9 mouse cellular contexts compared by ENCODE assay signal in genomic region chr13:23740910-23741309, GRCm38 (mm10). TPM values are rescaled to one million over a fixed set of nuclear protein-coding genes. Genes with fewer than 3 reads are reported as not detected.
DNase-seq lines count a peak whose midpoint lies in the region; ATAC-seq and TF ChIP-seq lines count a peak whose summit lies in the region.
"Had no signal": no experiment of that assay in that cellular context is flagged by ENCODE, and none has a peak within 500 bp of the region (broad histone marks: within the 10 kb centered on the region; RNA-seq: fewer than 3 reads in every experiment).

No protein-coding gene starts in this region.

- H3K36me3 ChIP-seq in heart, embryonic 13.5 days = no peaks in the 10 kb centered on the region
- no peaks in the 10 kb centered on the region for H3K36me3 ChIP-seq in ES-E14 (ENCODE audit: control insufficient read depth, insufficient read depth, low read length, poor library complexity, severe bottlenecking)
- no peaks in the 10 kb centered on the region for H3K36me3 ChIP-seq in heart, postnatal 0 days (replicated peaks; ENCODE audit: control insufficient read depth, insufficient read depth, low read length)
- H3K36me3 ChIP-seq in liver, embryonic 15.5 days (replicated peaks) = no peaks in the 10 kb centered on the region

- H3K27ac ChIP-seq in heart, embryonic 13.5 days (replicated peaks) = peak overlapping the region; percentile 100; the same call in 1 of the 2 replicates
- H3K27ac ChIP-seq in ES-E14 (ENCODE audit: insufficient read depth, low read depth, low read length, poor library complexity, severe bottlenecking) = peak overlapping the region; percentile 100; the same call in 1 of the 2 replicates
- H3K27ac ChIP-seq in heart, postnatal 0 days (ENCODE audit: low read depth) = peak overlapping the region; percentile 97; the same call in 1 of the 2 replicates
- H3K27ac ChIP-seq in liver, embryonic 15.5 days (replicated peaks) = peak overlapping the region; percentile 100

- WGBS in heart, embryonic 13.5 days = 52% methylated on average over 5 of the region's 5 CpGs
- 67% methylated on average over 5 of the region's 5 CpGs for WGBS in heart, postnatal 0 days
- 25% methylated on average over 5 of the region's 5 CpGs for WGBS in liver, embryonic 15.5 days (ENCODE audit: insufficient replicate concordance)

- TF ChIP-seq EP300 in heart, postnatal 0 days (IDR thresholded peaks at IDR 0.05; ENCODE audit: low read depth) = no peak

- no peak for TF ChIP-seq CTCF in heart, postnatal 0 days (IDR thresholded peaks at IDR 0.05; ENCODE audit: low read depth)

- no peaks in the 10 kb centered on the region for H3K9me3 ChIP-seq in heart, embryonic 13.5 days
- no peaks in the 10 kb centered on the region for H3K9me3 ChIP-seq in ES-E14 (ENCODE audit: control insufficient read depth, insufficient read depth, low read depth, low read length)
- H3K9me3 ChIP-seq in heart, postnatal 0 days (replicated peaks; ENCODE audit: control insufficient read depth, low read length) = no peaks in the 10 kb centered on the region
- no peaks in the 10 kb centered on the region for H3K9me3 ChIP-seq in liver, embryonic 15.5 days (replicated peaks)

- in situ Hi-C loops in ES-E14 (cut with MboI; ENCODE audit: low sequenced_read_pairs in 2 of 2, unreplicated experiment in 2 of 2) = loop anchor here in 1 of 2 experiments (5.0 to 10.0 kb wide), 3 partner anchors 49 to 1706 kb away; partner anchors contain the start of genes Hist1h1d, Hist1h2ah, Hist1h2bk and Hist1h4f

- DNase-seq in heart, adult 18-20 months = no peak
- no peak for DNase-seq in ES-E14 (ENCODE audit: low read depth, low spot score)
- DNase-seq in heart, postnatal 0 days (ENCODE audit: low spot score) = no peak
- no peak for DNase-seq in frontal cortex, postnatal 36 days (ENCODE audit: low spot score in 2 of 2)
- no peak for DNase-seq in left cerebral cortex, adult 18-20 months (ENCODE audit: low spot score in 2 of 2)
- DNase-seq in adrenal gland, postnatal 4 days (ENCODE audit: low spot score in 2 of 2) = no peak
- DNase-seq: lung, adult 18-20 months had no signal

- peak overlapping the region; percentile 98; the same call in 1 of the 2 replicates for H3K9ac ChIP-seq in heart, embryonic 13.5 days
- H3K9ac ChIP-seq in ES-E14 (ENCODE audit: insufficient read depth, low read depth, low read length, poor library complexity, severe bottlenecking) = no peak overlapping the region; the same call in 1 of the 2 replicates
- no peak overlapping the region for H3K9ac ChIP-seq in heart, postnatal 0 days (replicated peaks; ENCODE audit: low read depth, low read length)
- H3K9ac ChIP-seq in liver, embryonic 15.5 days = peak overlapping the region; percentile 87

- peak overlapping the region; percentile 74; the same call in 1 of the 2 replicates for H3K4me3 ChIP-seq in heart, embryonic 13.5 days
- H3K4me3 ChIP-seq in ES-E14 (ENCODE audit: insufficient read depth in 1 of 2, low read depth in 1 of 2, low read length in 2 of 2, poor library complexity in 1 of 2, severe bottlenecking in 1 of 2) = peak overlapping the region; percentile 53 to 56
- peak overlapping the region; percentile 72; the same call in 1 of the 2 replicates for H3K4me3 ChIP-seq in heart, postnatal 0 days (ENCODE audit: low read depth, low read length)
- H3K4me3 ChIP-seq in liver, embryonic 15.5 days (replicated peaks) = peak overlapping the region; percentile 60

- H3K4me2 ChIP-seq in heart, embryonic 13.5 days = peak overlapping the region; percentile 98
- peak overlapping the region; percentile 97 for H3K4me2 ChIP-seq in heart, postnatal 0 days (ENCODE audit: low read depth, low read length)
- H3K4me2 ChIP-seq in liver, embryonic 15.5 days = peak overlapping the region; percentile 81

- H3K4me1 ChIP-seq in heart, embryonic 13.5 days = peaks cover 35% of the 10 kb centered on the region
- peaks cover 0 to 3% of the 10 kb centered on the region in 2 experiments; a peak in 3 of 4 replicates for H3K4me1 ChIP-seq in ES-E14 (ENCODE audit: control insufficient read depth in 2 of 2, insufficient read depth in 2 of 2, low read length in 2 of 2, poor library complexity in 1 of 2)
- peaks cover 12% of the 10 kb centered on the region for H3K4me1 ChIP-seq in heart, postnatal 0 days (ENCODE audit: control insufficient read depth, insufficient read depth)
- peaks cover 39% of the 10 kb centered on the region for H3K4me1 ChIP-seq in liver, embryonic 15.5 days (replicated peaks)

- no peak for ATAC-seq in heart, embryonic 13.5 days (ENCODE audit: extremely low read depth, insufficient number of reproducible peaks, low FRiP score, low TSS enrichment)
- no peak for ATAC-seq in heart, postnatal 0 days (ENCODE audit: insufficient read depth, low read depth)
- ATAC-seq in liver, embryonic 15.5 days (ENCODE audit: insufficient read depth) = no peak

- H3K27me3 ChIP-seq in heart, embryonic 13.5 days (replicated peaks) = no peaks in the 10 kb centered on the region
- no peaks in the 10 kb centered on the region for H3K27me3 ChIP-seq in heart, postnatal 0 days (ENCODE audit: control insufficient read depth, insufficient read depth, low read length)
- H3K27me3 ChIP-seq in liver, embryonic 15.5 days = no peaks in the 10 kb centered on the region

TF ChIP-seq in ES-E14, 5 proteins besides CTCF, POLR2A, EP300 and RAD21:
- no peak for TF ChIP-seq MAFK (IDR thresholded peaks at IDR 0.05; ENCODE audit: insufficient read depth, low read depth, low read length)
- no peak for TF ChIP-seq HCFC1 (IDR thresholded peaks at IDR 0.05; ENCODE audit: borderline replicate concordance, insufficient read depth, low read length)
- TF ChIP-seq ZNF384 (IDR thresholded peaks at IDR 0.05; ENCODE audit: low read depth, low read length) = no peak
- no peak for TF ChIP-seq ZC3H11A (IDR thresholded peaks at IDR 0.05; ENCODE audit: borderline replicate concordance, low read depth, low read length)
- TF ChIP-seq CHD2 (IDR thresholded peaks at IDR 0.05; ENCODE audit: low read depth, low read length) = no peak

RNA-seq across cellular contexts. Expression of gene Hist1h1c, which starts 2.3 kb away (rescaled TPM):
- polyA plus RNA-seq in heart, embryonic 13.5 days (2015; fragmentation: Nextera tagmentation; extraction: Ambion mirVana) = 31.2 and 33.8 TPM in 2 replicates
- 100 to 1,000 TPM; 162 to 175 TPM for total RNA-seq in heart, adult 18-20 months (2021)
- 379 and 496 TPM in 2 replicates for total RNA-seq in ES-E14 (2012; rRNA removed)
- total RNA-seq in heart, postnatal 0 days (2014; rRNA removed; ENCODE audit: low replicate concordance) = 770 and 1,043 TPM in 2 replicates
- polyA plus RNA-seq in heart, postnatal 0 days (2015; fragmentation: Nextera tagmentation; extraction: Ambion mirVana) = 73.4 and 101 TPM in 2 replicates
- 81.0 and 85.5 TPM in 2 replicates for polyA plus RNA-seq in liver, embryonic 15.5 days (2015; fragmentation: Nextera tagmentation; extraction: Ambion mirVana)
- total RNA-seq in left cerebral cortex, adult 18-20 months (2021) = 10 to 100 TPM; 55.8 to 61.1 TPM
- total RNA-seq in adrenal gland, postnatal 4 days (2021) = 100 to 1,000 TPM; 583 to 655 TPM

RNA-seq across cellular contexts. Expression of gene Hist1h3c, which starts 4.5 kb away (rescaled TPM):
- polyA plus RNA-seq in heart, embryonic 13.5 days (2015; fragmentation: Nextera tagmentation; extraction: Ambion mirVana) = 2.7 and 3.8 TPM in 2 replicates
- total RNA-seq in heart, adult 18-20 months (2021) = 1 to 10 TPM; 2.5 to 3.4 TPM
- total RNA-seq in ES-E14 (2012; rRNA removed) = 970 and 1,161 TPM in 2 replicates
- total RNA-seq in heart, postnatal 0 days (2014; rRNA removed; ENCODE audit: low replicate concordance) = 1,907 and 3,007 TPM in 2 replicates
- 1.2 and 1.3 TPM in 2 replicates for polyA plus RNA-seq in heart, postnatal 0 days (2015; fragmentation: Nextera tagmentation; extraction: Ambion mirVana)
- 6.4 and 7.3 TPM in 2 replicates for polyA plus RNA-seq in liver, embryonic 15.5 days (2015; fragmentation: Nextera tagmentation; extraction: Ambion mirVana)
- total RNA-seq in left cerebral cortex, adult 18-20 months (2021) = not detected
- 100 to 1,000 TPM; 224 to 252 TPM for total RNA-seq in adrenal gland, postnatal 4 days (2021)

RNA-seq across cellular contexts. Expression of gene Hist1h2bb, which starts 5.6 kb away (rescaled TPM):
- polyA plus RNA-seq in heart, embryonic 13.5 days (2015; fragmentation: Nextera tagmentation; extraction: Ambion mirVana) = 1.6 and 2.2 TPM in 2 replicates
- total RNA-seq in heart, adult 18-20 months (2021) = 1 to 10 TPM; 7.4 to 8.1 TPM
- 1,224 and 1,736 TPM in 2 replicates for total RNA-seq in ES-E14 (2012; rRNA removed)
- total RNA-seq in heart, postnatal 0 days (2014; rRNA removed; ENCODE audit: low replicate concordance) = 1,542 and 1,547 TPM in 2 replicates
- polyA plus RNA-seq in heart, postnatal 0 days (2015; fragmentation: Nextera tagmentation; extraction: Ambion mirVana) = 0.59 and 0.78 TPM in 2 replicates
- polyA plus RNA-seq in liver, embryonic 15.5 days (2015; fragmentation: Nextera tagmentation; extraction: Ambion mirVana) = 5.6 and 5.7 TPM in 2 replicates
- 10 to 100 TPM; 17.8 to 19.6 TPM for total RNA-seq in left cerebral cortex, adult 18-20 months (2021)
- 100 to 1,000 TPM; 268 to 325 TPM for total RNA-seq in adrenal gland, postnatal 4 days (2021)

RNA-seq across cellular contexts. Expression of gene Hist1h2ab, which starts 10.0 kb away (rescaled TPM):
- 20.1 and 20.3 TPM in 2 replicates for polyA plus RNA-seq in heart, embryonic 13.5 days (2015; fragmentation: Nextera tagmentation; extraction: Ambion mirVana)
- total RNA-seq in heart, adult 18-20 months (2021) = 1 to 10 TPM; 5.8 to 6.8 TPM
- 2,399 and 2,956 TPM in 2 replicates for total RNA-seq in ES-E14 (2012; rRNA removed)
- 667 and 733 TPM in 2 replicates for total RNA-seq in heart, postnatal 0 days (2014; rRNA removed; ENCODE audit: low replicate concordance)
- 5.6 and 7.6 TPM in 2 replicates for polyA plus RNA-seq in heart, postnatal 0 days (2015; fragmentation: Nextera tagmentation; extraction: Ambion mirVana)
- polyA plus RNA-seq in liver, embryonic 15.5 days (2015; fragmentation: Nextera tagmentation; extraction: Ambion mirVana) = 60.0 and 64.5 TPM in 2 replicates
- total RNA-seq in left cerebral cortex, adult 18-20 months (2021) = 10 to 100 TPM; 17.2 to 22.5 TPM
- total RNA-seq in adrenal gland, postnatal 4 days (2021) = 100 to 1,000 TPM; 457 to 545 TPM

RNA-seq across cellular contexts. Expression of gene Hist1h3b, which starts 11.2 kb away (rescaled TPM):
- polyA plus RNA-seq in heart, embryonic 13.5 days (2015; fragmentation: Nextera tagmentation; extraction: Ambion mirVana) = 5.5 and 6.3 TPM in 2 replicates
- total RNA-seq in heart, adult 18-20 months (2021) = 10 to 100 TPM in 1 of 2 experiments, 1 to 10 TPM in 1; 8.3 to 10.5 TPM
- total RNA-seq in ES-E14 (2012; rRNA removed) = 667 and 954 TPM in 2 replicates
- 800 and 1,239 TPM in 2 replicates for total RNA-seq in heart, postnatal 0 days (2014; rRNA removed; ENCODE audit: low replicate concordance)
- 3.2 and 3.3 TPM in 2 replicates for polyA plus RNA-seq in heart, postnatal 0 days (2015; fragmentation: Nextera tagmentation; extraction: Ambion mirVana)
- 13.6 and 15.4 TPM in 2 replicates for polyA plus RNA-seq in liver, embryonic 15.5 days (2015; fragmentation: Nextera tagmentation; extraction: Ambion mirVana)
- 1 to 10 TPM; 4.3 to 9.9 TPM for total RNA-seq in left cerebral cortex, adult 18-20 months (2021)
- 100 to 1,000 TPM; 526 to 670 TPM for total RNA-seq in adrenal gland, postnatal 4 days (2021)

Comparison
In these comparisons a context has a peak if more than half of its experiments do, and no peak if none do; other contexts are left out.
1. H3K9ac ChIP-seq: peak in heart, embryonic 13.5 days (single experiment) and liver, embryonic 15.5 days (single experiment); none in ES-E14 (single experiment) and heart, postnatal 0 days (single experiment).
2. RNA of gene Hist1h3c, which starts 4.5 kb away (total RNA-seq): 1,907 to 3,007 TPM in heart, postnatal 0 days, 970 to 1,161 TPM in ES-E14 and 224 to 252 TPM in adrenal gland, postnatal 4 days; 2.5 to 3.4 TPM in heart, adult 18-20 months and not detected in left cerebral cortex, adult 18-20 months; every median in the first group is over 10 times any median in the second.
3. RNA of gene Hist1h2bb, which starts 5.6 kb away (total RNA-seq): 1,224 to 1,736 TPM in ES-E14, 1,542 to 1,547 TPM in heart, postnatal 0 days and 268 to 325 TPM in adrenal gland, postnatal 4 days; 17.8 to 19.6 TPM in left cerebral cortex, adult 18-20 months and 7.4 to 8.1 TPM in heart, adult 18-20 months; every median in the first group is over 10 times any median in the second.
4. Peak in every context shown above with its lines, with median percentiles within 50 percentile points of each other: H3K27ac ChIP-seq, H3K4me2 ChIP-seq and H3K4me3 ChIP-seq.